Mouse (Mus musculus) bone marrow macrophage, adult 2 months (primary cell): ENCODE results near the gene Lrrc7.

Source experiments
- CTCF ChIP-seq: IDR thresholded peaks from 2 replicates; pipeline ENCODE4 v1.5.1; 2012; ENCODE audit warnings: low read depth, mild to moderate bottlenecking, low read length, moderate library complexity
- POLR2A ChIP-seq: IDR thresholded peaks from 2 replicates; pipeline ENCODE4 v1.6.1; 2012; ENCODE audit warnings: mild to moderate bottlenecking, low read depth, low read length, borderline replicate concordance

DNA sequence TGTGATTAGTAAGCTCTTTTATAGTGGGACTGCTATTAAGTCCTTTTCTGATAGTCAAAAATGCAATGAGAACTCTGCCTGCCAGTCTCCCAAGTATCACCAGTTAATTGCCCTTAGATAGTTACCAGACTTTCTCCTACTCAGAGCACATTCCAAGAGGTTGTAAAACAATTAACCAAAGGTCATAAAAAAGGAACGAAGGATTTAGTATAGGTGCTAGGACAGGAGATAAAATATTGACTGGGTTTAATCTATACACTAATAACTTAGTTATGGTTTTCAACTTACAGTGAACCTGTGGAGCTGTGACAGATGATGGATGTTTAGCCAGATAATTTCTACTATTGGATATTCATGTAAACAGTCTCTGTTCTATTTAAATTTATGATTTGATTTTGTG, 175.2 kb downstream of the Lrrc7 start:
- no peak for TF ChIP-seq CTCF
- no peak for TF ChIP-seq POLR2A
